Mouse (Mus musculus) hematopoietic stem cell, adult 5-6 weeks (primary cell): ENCODE measurements around the gene Krt6b. TPM values are rescaled to one million over a fixed set of nuclear protein-coding genes. Genes with fewer than 3 reads are reported as not detected.
"Not testable (repeated sequence)": the region's sequence is repeated elsewhere in the genome, so short reads cannot be mapped to it uniquely, and the experiment has no call there.

ENCODE experiments used
- ATAC-seq, 2 experiments: fragments of 125-278 bp in 1 of 2; replicated peaks in 1 of 2; 2 replicates each; pipeline ENCODE4 v1.8.0; 2016 to 2017; ENCODE audit warnings: inconsistent platforms in 2 of 2, mild to moderate bottlenecking in 2 of 2, moderate number of reproducible peaks in 2 of 2, low read depth in 1 of 2, moderate TSS enrichment in 1 of 2; ENCODE audit not compliant: low FRiP score in 2 of 2, poor library complexity in 2 of 2, severe bottlenecking in 2 of 2, insufficient read depth in 1 of 2, low TSS enrichment in 1 of 2
- total RNA-seq: library from RNA; stranded (forward); fragments of 172-1452, 232-1000 nt; gene quantifications from 2 replicates; pipeline ENCODE4 v1.2.3, GENCODE M21; 2017

Krt6b gene
- total RNA-seq = not detected in 2 replicates

DNA sequence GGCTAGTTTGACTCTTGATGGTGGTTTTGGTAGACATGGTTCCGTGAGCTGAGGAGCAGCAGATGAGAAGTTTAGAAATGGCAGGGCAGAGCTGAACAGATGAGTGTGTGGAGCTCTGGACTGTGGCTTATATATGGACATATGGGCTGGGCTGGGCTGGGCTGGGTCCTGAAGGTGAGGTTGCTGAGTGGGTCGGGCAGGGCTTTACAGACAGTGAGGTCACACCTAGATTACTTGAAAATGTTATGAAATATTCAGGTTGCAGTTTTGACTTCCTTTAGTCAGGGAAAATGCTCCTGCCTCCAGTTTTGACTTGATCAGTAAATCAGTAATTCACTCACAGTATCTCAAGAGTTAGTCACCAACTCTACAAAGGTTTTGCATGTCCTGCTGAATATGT lies at the start of gene Krt6b:
TSS of gene Krt6b (minus strand) at position 101 of the 400 bp plus-strand sequence.
- ATAC-seq = no peak

DNA sequence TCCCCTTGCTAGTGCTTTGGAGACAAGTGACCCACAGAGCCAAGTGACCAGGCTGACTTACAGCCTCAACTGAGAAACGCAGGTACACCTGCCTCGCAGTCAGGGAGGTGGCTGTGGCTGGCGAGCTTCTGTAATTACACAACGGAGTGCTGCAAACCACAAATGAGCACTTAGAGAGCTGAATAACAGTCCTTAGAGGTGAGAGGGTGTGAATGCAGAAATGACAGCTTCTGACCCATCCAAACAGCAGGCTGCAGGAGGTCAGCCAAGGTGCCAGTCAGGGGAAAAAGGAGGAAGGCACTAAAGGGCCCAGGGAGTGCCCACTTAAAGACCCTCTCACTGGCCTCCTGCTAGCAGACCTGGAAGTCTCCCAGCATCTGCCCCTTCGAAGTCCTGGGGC lies 44.6 kb upstream of the Krt6b start:
- ATAC-seq = no peak

- ATAC-seq = no peak
Measured at GRCm38 (mm10) chr15:101715831-101716230, 35.7 kb upstream of the Krt6b start.

DNA sequence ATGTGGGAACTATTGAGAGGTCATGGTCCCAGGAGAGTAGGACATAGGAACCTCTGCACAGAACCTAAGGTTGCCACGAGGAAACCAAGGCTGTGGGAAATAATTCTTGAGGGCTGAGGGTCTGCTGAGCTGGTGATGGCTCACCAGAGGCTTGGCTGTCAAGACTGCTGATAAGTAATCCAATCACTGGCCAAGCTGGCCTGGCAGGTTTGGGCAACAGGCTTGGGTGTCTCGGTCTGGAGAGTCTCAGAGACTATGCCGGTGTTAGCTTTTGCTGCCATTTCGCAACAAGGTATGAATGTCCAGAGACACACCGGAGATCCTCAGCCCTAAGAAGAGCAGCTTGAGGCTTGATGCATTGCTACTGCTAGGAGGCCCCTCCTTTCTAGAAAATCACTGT lies 34.3 kb upstream of the Krt6b start:
- ATAC-seq = 0 out of 4 replicates have a peak, but pooled peaks of 1 of the 2 experiments have one; percentile 14

GRCm38 (mm10) chr15:101713731-101714130 lies 33.6 kb upstream of the Krt6b start:
- ATAC-seq = no peak

- no peak for ATAC-seq
Measured at GRCm38 (mm10) chr15:101712720-101713119, 32.6 kb upstream of the Krt6b start, which contains the start of gene Krt5. TSS of gene Krt5 (minus strand) at chr15:101712898.

DNA sequence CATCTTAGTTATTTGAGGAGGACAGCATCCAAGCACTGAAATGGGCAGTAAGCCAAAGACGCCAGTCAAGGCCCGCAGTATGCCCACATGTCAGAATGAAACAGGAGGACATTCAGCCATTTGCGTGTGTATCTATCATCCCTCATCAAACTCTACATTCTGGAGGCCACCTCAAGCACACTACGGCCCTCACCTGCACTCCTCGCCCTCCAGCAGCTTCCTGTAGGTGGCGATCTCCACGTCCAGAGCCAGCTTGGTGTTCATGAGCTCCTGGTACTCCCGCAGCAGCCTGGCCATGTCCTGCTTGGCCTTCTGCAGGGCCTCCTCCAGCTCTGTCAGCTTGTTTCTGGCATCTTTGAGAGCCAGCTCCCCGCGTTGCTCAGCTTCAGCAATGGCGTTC lies 28.6 kb upstream of the Krt6b start:
- ATAC-seq = no peak

- ATAC-seq = no peak
Measured at GRCm38 (mm10) chr15:101707454-101707853, 27.4 kb upstream of the Krt6b start.

- ATAC-seq = peak; percentile 32 to 56; a peak in 1 of 4 replicates
Measured at GRCm38 (mm10) chr15:101704066-101704465, 24.0 kb upstream of the Krt6b start.

- no peak for ATAC-seq
Measured at GRCm38 (mm10) chr15:101702380-101702779, 22.3 kb upstream of the Krt6b start.

DNA sequence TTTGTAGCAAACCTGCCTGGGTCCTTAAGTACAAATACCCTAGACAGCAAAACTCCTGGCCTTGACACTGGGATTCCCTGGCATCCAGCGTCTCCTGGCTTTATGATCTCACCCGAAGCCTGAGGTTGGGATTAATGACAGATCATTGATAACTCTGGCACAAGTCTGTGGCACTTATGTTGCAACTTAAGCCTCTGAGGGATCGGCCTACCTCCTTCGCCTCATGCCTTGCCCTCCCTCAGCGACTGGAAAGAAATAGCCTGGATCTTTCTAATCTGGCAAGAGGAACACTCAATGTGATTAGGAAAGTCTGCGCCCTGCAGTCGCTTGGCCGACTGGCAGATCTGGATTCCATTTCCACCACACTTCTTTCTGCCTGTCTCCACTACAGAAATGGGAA lies 19.8 kb upstream of the Krt6b start:
- no peak for ATAC-seq

GRCm38 (mm10) chr15:101699192-101699591 lies 19.1 kb upstream of the Krt6b start:
- no peak for ATAC-seq

DNA sequence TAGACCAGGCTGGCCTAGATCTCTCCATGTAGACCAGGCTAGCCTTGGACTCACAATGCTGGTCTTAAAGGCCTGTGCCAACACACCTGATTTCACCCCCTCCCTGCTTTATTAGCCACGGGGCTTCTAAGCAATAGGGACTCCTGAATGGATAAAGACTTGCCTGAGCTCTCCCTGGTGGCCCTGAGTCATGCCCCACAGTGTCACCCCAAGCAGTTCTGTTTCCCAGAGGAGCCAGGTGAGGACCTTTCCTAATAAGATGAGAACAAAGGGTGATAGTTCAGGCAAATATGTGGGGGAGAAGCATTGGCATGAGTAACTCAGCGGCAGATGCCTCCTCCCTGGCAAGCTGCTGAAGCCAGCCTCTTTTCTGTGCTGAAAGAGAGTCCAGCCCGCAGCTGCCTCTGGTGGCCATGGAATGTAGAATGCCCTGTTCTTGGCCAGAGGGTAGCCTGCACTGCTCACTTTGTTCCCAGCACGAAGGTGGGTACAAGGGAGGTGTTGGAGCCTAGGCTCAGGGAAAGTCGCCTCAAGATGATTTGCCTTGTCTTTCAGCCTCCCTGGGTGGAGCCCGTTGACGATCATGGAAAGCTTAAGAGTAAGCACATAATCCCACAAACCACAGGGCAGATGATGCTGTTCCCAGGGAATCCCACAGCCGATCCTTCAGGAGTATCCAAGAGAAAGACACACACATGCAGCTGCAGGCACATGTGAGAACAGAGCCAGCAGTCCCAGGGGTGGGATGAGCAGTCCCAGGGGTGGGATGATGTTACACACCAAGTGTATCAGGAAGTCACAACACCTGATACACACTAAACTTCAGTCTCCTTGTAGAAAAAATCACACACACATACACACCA lies 17.5 kb upstream of the Krt6b start:
- ATAC-seq = no peak

GRCm38 (mm10) chr15:101694207-101694606 lies 14.1 kb upstream of the Krt6b start, which contains the start of gene Krt6a:
TSS of gene Krt6a (minus strand) at chr15:101694307.
- ATAC-seq = no peak

- ATAC-seq = not testable (repeated sequence)
Measured at GRCm38 (mm10) chr15:101690460-101690859, 10.4 kb upstream of the Krt6b start.

DNA sequence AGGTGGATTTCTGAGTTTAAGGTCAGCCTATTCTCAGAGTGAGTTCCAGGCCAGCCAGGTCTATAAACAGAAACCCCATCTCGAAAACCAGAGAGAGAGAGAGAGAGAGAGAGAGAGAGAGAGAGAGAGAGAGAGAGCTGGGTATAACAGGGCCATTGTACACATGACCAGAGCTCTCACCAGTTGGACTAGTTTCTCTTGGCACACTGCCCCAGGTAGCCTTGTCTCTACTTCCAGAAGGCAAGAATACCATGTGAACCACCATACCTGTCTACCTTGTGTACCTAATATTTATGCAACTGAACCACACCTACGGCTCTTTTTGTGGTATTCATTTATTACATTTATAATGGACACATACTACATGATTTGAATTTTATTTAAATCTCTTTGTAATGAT lies 8.1 kb upstream of the Krt6b start:
- no peak for ATAC-seq

GRCm38 (mm10) chr15:101675978-101676377 lies 4.1 kb downstream of the Krt6b start:
- ATAC-seq = no peak

DNA sequence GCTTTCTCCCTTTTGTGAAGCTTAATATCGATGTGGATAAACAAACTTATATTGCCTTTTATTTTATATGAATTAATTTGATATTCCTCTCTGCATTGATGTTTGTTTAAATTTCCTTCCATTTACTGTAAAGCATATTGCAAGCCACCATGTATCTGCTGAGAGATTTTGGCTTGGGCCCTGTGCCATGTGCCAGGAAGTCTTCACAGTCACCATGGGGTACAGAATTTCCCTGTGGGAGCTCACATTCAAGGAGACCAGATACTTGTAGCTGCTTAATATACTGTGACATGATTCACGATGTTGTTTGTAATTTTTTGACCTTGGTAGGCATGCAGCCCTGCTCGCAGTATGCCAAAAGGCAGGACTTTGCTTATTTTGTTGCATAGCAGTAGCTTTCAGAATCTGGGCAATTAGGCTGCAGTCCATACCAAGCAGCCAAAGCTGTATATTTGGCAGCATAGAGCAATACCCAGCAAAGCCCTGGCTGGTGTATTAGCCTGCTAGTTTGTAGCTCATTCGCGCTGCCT lies 27.3 kb downstream of the Krt6b start:
- ATAC-seq = no peak

GRCm38 (mm10) chr15:101647280-101647679 lies 32.8 kb downstream of the Krt6b start, which contains the start of gene Gm5478:
TSS of gene Gm5478 (minus strand) at chr15:101647380.
- ATAC-seq = no peak
